Mouse (Mus musculus) MEL (cell line): Measurements from ENCODE around the gene Gramd1b. TPM values are rescaled to one million over a fixed set of nuclear protein-coding genes. Genes with fewer than 3 reads are reported as not detected.

Experiments used
- DNase-seq: peaks from one replicate; pipeline ENCODE4 v3.0.0; 2011; ENCODE audit warnings: low read depth, low spot score
- H3K27ac ChIP-seq: 2 replicates; pipeline ENCODE4 v1.5.1; 2012; ENCODE audit warnings: low read depth, mild to moderate bottlenecking, control low read depth, low read length, moderate library complexity; ENCODE audit not compliant: control insufficient read depth
- H3K27me3 ChIP-seq, 2 experiments: fragments of 150-350 bp in 1 of 2; sonication (generic) in 1 of 2; 2 replicates each; pipeline ENCODE4 v1.6.1; 2012; ENCODE audit warnings: low read length in 2 of 2, mild to moderate bottlenecking in 2 of 2, improper control_type of control experiment in 1 of 2, moderate library complexity in 1 of 2; ENCODE audit not compliant: insufficient read depth in 2 of 2, control insufficient read depth in 1 of 2
- H3K36me3 ChIP-seq, 2 experiments: 2 replicates each; pipeline ENCODE4 v1.6.1; 2012 to 2014; ENCODE audit warnings: low read length in 2 of 2, improper control_type of control experiment in 1 of 2, inconsistent platforms in 1 of 2, mild to moderate bottlenecking in 1 of 2; ENCODE audit not compliant: insufficient read depth in 2 of 2, control insufficient read depth in 1 of 2
- H3K4me1 ChIP-seq, 2 experiments: fragments of 150-350 bp in 1 of 2; sonication (generic) in 1 of 2; 2 replicates each; pipeline ENCODE4 v1.6.1; 2012; ENCODE audit warnings: low read length in 2 of 2, improper control_type of control experiment in 1 of 2, mild to moderate bottlenecking in 1 of 2; ENCODE audit not compliant: insufficient read depth in 2 of 2, control insufficient read depth in 1 of 2
- H3K4me3 ChIP-seq, 2 experiments: fragments of 150-350 bp in 1 of 2; sonication (generic) in 1 of 2; 2 replicates each; pipeline ENCODE4 v1.5.1; 2012; ENCODE audit warnings: low read depth in 2 of 2, low read length in 2 of 2, mild to moderate bottlenecking in 2 of 2, moderate library complexity in 2 of 2, control low read depth in 1 of 2, improper control_type of control experiment in 1 of 2; ENCODE audit not compliant: control insufficient read depth in 1 of 2, insufficient read depth in 1 of 2
- H3K79me2 ChIP-seq: 2 replicates; pipeline ENCODE4 v1.6.1; 2012; ENCODE audit warnings: mild to moderate bottlenecking, low read length, moderate library complexity; ENCODE audit not compliant: control insufficient read depth, poor library complexity, insufficient read depth
- H3K9ac ChIP-seq: 2 replicates; pipeline ENCODE4 v1.6.1; 2012; ENCODE audit warnings: low read depth, mild to moderate bottlenecking, control low read depth, low read length, moderate library complexity; ENCODE audit not compliant: control insufficient read depth, poor library complexity, severe bottlenecking
- H3K9me3 ChIP-seq: fragments of 150-350 bp; sonication (generic); replicated peaks from 2 replicates; pipeline ENCODE4 v1.6.1; 2012; ENCODE audit warnings: mild to moderate bottlenecking, low read length, improper control_type of control experiment, moderate library complexity; ENCODE audit not compliant: insufficient read depth
- BHLHE40 ChIP-seq: IDR thresholded peaks from 2 replicates; pipeline ENCODE4 v1.6.1; 2012; ENCODE audit warnings: low read depth, mild to moderate bottlenecking, inconsistent platforms, low read length, improper control_type of control experiment, borderline replicate concordance
- E2F4 ChIP-seq: IDR thresholded peaks from 2 replicates; pipeline ENCODE4 v1.6.1; 2011; ENCODE audit warnings: low read depth, low read length, improper control_type of control experiment, borderline replicate concordance
- ELF1 ChIP-seq: IDR thresholded peaks from 2 replicates; pipeline ENCODE4 v1.6.1; 2014; ENCODE audit warnings: low read depth, mild to moderate bottlenecking, inconsistent platforms, low read length, improper control_type of control experiment, moderate library complexity
- ETS1 ChIP-seq: IDR thresholded peaks from 2 replicates; pipeline ENCODE4 v1.6.1; 2012; ENCODE audit warnings: low read depth, mild to moderate bottlenecking, inconsistent platforms, low read length, improper control_type of control experiment, moderate library complexity
- GABPA ChIP-seq: IDR thresholded peaks from 2 replicates; pipeline ENCODE4 v1.6.1; 2012; ENCODE audit warnings: low read depth, mild to moderate bottlenecking, inconsistent platforms, low read length, improper control_type of control experiment, moderate library complexity
- MAFK ChIP-seq: IDR thresholded peaks from 2 replicates; pipeline ENCODE4 v1.6.1; 2011; ENCODE audit warnings: low read depth, mild to moderate bottlenecking, low read length, improper control_type of control experiment, borderline replicate concordance
- MAX ChIP-seq: IDR thresholded peaks from 2 replicates; pipeline ENCODE4 v1.6.1; 2011; ENCODE audit warnings: low read length, improper control_type of control experiment
- MAZ ChIP-seq: IDR thresholded peaks from 2 replicates; pipeline ENCODE4 v1.6.1; 2012; ENCODE audit warnings: low read depth, mild to moderate bottlenecking, inconsistent platforms, low read length, improper control_type of control experiment
- MEF2A ChIP-seq: IDR thresholded peaks from 2 replicates; pipeline ENCODE4 v1.6.1; 2014; ENCODE audit warnings: low read depth, mild to moderate bottlenecking, inconsistent platforms, low read length, improper control_type of control experiment; ENCODE audit not compliant: poor library complexity, insufficient replicate concordance, severe bottlenecking; ENCODE audit errors: extremely low read depth
- MXI1 ChIP-seq: IDR thresholded peaks from 2 replicates; pipeline ENCODE4 v1.6.1; 2011; ENCODE audit warnings: mild to moderate bottlenecking, low read depth, low read length, improper control_type of control experiment
- MYC ChIP-seq: IDR thresholded peaks from 2 replicates; pipeline ENCODE4 v1.6.1; 2011; ENCODE audit warnings: low read depth, mild to moderate bottlenecking, low read length, improper control_type of control experiment, moderate library complexity
- NELFE ChIP-seq: IDR thresholded peaks from 2 replicates; pipeline ENCODE4 v1.6.1; 2011; ENCODE audit warnings: low read depth, low read length, improper control_type of control experiment
- NRF1 ChIP-seq: IDR thresholded peaks from 2 replicates; pipeline ENCODE4 v1.6.1; 2014; ENCODE audit warnings: low read depth, mild to moderate bottlenecking, inconsistent platforms, low read length, improper control_type of control experiment, moderate library complexity; ENCODE audit not compliant: poor library complexity, insufficient read depth, severe bottlenecking
- POLR2AphosphoS5 ChIP-seq: IDR thresholded peaks from 2 replicates; pipeline ENCODE4 v1.6.1; 2012; ENCODE audit warnings: low read depth, borderline replicate concordance, mild to moderate bottlenecking, inconsistent platforms, low read length, moderate library complexity, mixed read lengths
- RAD21 ChIP-seq: IDR thresholded peaks from 2 replicates; pipeline ENCODE4 v1.6.1; 2011; ENCODE audit warnings: mild to moderate bottlenecking, low read depth, low read length, improper control_type of control experiment
- RCOR1 ChIP-seq: IDR thresholded peaks from 2 replicates; pipeline ENCODE4 v1.6.1; 2012; ENCODE audit warnings: low read depth, mild to moderate bottlenecking, inconsistent platforms, low read length, improper control_type of control experiment
- SIN3A ChIP-seq: IDR thresholded peaks from 2 replicates; pipeline ENCODE4 v1.6.1; 2012; ENCODE audit warnings: low read length, improper control_type of control experiment, inconsistent platforms
- UBTF ChIP-seq: IDR thresholded peaks from 2 replicates; pipeline ENCODE4 v1.6.1; 2012; ENCODE audit warnings: low read depth, mild to moderate bottlenecking, inconsistent platforms, low read length, improper control_type of control experiment, moderate library complexity, borderline replicate concordance; ENCODE audit not compliant: insufficient read depth
- USF1 ChIP-seq: IDR thresholded peaks from 2 replicates; pipeline ENCODE4 v1.6.1; 2014; ENCODE audit warnings: low read depth, mild to moderate bottlenecking, inconsistent platforms, low read length, improper control_type of control experiment, moderate library complexity
- ZC3H11A ChIP-seq: IDR thresholded peaks from 2 replicates; pipeline ENCODE4 v1.6.1; 2012; ENCODE audit warnings: low read depth, mild to moderate bottlenecking, inconsistent platforms, low read length, improper control_type of control experiment
- ZKSCAN1 ChIP-seq: IDR thresholded peaks from 2 replicates; pipeline ENCODE4 v1.6.1; 2012; ENCODE audit warnings: low read depth, mild to moderate bottlenecking, inconsistent platforms, low read length, improper control_type of control experiment, moderate library complexity
- ZMIZ1 ChIP-seq: IDR thresholded peaks from 2 replicates; pipeline ENCODE4 v1.6.1; 2012; ENCODE audit warnings: low read depth, mild to moderate bottlenecking, inconsistent platforms, low read length, improper control_type of control experiment, moderate library complexity
- polyA plus RNA-seq, 2 experiments: library from polyadenylated mRNA; stranded (reverse) in 1 of 2; unstranded in 1 of 2; fragments of >175 nt in 1 of 2; fragments of >200 nt in 1 of 2; gene quantifications; 2 replicates each; pipeline versions ENCODE4 v1.2.1 to v1.2.4; 2012; ENCODE audit warnings: low replicate concordance in 2 of 2, low read depth in 1 of 2; ENCODE audit not compliant: insufficient read length in 2 of 2, insufficient read depth in 1 of 2, missing spikeins in 1 of 2
- total RNA-seq: library from RNA; depleted of rRNA; stranded (reverse); fragments of 300-350 nt; gene quantifications from 2 replicates; pipeline ENCODE4 v1.2.3, GENCODE M21; 2012

Gene Gramd1b
- total and polyA plus RNA-seq, 3 experiments: not detected

DNA sequence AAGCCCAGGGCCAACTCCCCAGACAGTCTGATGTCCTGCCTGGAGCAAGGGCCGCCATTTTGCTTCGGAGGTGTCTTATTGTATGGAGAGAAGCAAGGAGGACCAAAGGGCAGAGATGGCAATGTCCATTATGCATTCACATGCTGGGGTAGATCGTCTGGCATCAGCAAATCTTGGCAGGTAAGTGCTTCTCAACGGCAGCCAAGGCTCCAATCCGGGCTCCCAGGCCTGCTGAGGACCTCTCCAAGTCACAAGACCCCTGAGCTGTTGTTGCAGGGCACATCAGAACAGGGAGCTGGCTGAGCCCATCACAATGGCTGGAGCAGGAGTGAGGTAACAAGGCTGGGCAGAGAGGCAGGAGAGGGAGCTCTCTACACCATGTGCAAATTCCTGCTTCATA is 237.4 kb downstream of the Gramd1b start:
- no peak for TF ChIP-seq RCOR1
- no peak for TF ChIP-seq ZC3H11A
- TF ChIP-seq MAFK: no peak
- TF ChIP-seq E2F4: no peak
- no peak for TF ChIP-seq GABPA
- no peak for TF ChIP-seq MYC
- no peak for TF ChIP-seq MAZ
- no peak for TF ChIP-seq ZKSCAN1
- no peak for TF ChIP-seq MAX
- no peak for TF ChIP-seq BHLHE40
- TF ChIP-seq UBTF: no peak
- TF ChIP-seq ELF1: no peak
- TF ChIP-seq NELFE: no peak
- no peak for TF ChIP-seq RAD21
- no peak for TF ChIP-seq ETS1
- TF ChIP-seq POLR2AphosphoS5: no peak
- Histone ChIP-seq H3K27ac (no peak overlapping the region), H3K9me3 (no peaks in the 10 kb centered on the region), H3K27me3 (no peaks in the 10 kb centered on the region), H3K4me3 (no peak overlapping the region), H3K79me2 (no peaks in the 10 kb centered on the region), H3K36me3 (no peaks in the 10 kb centered on the region), H3K4me1 (no peaks in the 10 kb centered on the region), H3K9ac (no peak overlapping the region)
- DNase-seq: no peak

DNA sequence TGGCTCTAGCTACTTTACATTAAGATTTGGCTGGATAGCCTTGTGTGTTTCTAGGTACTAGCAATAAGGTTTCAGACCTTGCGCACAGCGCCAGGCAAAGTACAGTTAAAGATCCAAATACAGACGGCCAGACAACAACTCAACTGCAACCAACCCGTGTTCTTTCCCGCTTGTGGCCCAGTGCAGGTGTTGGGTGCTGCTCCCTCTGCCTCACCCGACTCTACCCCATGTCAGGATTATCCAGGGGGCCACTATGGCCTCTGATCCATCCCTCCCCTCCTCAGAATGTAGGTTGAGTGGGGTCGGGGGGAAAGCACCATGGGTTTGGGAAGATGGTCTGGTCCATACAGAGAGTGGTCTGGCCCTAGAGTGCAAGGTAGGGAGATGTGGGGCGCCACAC is 237.9 kb downstream of the Gramd1b start:
- Histone ChIP-seq H3K79me2 (no peaks in the 10 kb centered on the region), H3K9me3 (no peaks in the 10 kb centered on the region), H3K27me3 (no peaks in the 10 kb centered on the region), H3K4me3 (no peak overlapping the region), H3K9ac (no peak overlapping the region), H3K4me1 (no peaks in the 10 kb centered on the region), H3K36me3 (no peaks in the 10 kb centered on the region), H3K27ac (no peak overlapping the region)
- TF ChIP-seq USF1 (no peak), MEF2A (no peak), ZMIZ1 (no peak), MXI1 (no peak), SIN3A (no peak), ETS1 (no peak), NRF1 (no peak)
- no peak for DNase-seq
